In genomic region chr13:74208986-74209345, GRCm38 (mm10) we compare ENCODE assay signal across 8 mouse cellular contexts. TPM values are rescaled to one million over a fixed set of nuclear protein-coding genes. Genes with fewer than 3 reads are reported as not detected.
DNase-seq lines count a peak whose midpoint lies in the region; ATAC-seq and TF ChIP-seq lines count a peak whose summit lies in the region.

No protein-coding gene starts in this region.

- no peak for TF ChIP-seq POLR2A in kidney, adult 2 months (IDR thresholded peaks at IDR 0.05; ENCODE audit: low read depth, low read length)

- H3K9me3 ChIP-seq in E14TG2a.4 (ENCODE audit: low read length), result no peaks in the 10 kb centered on the region
- no peaks in the 10 kb centered on the region for H3K9me3 ChIP-seq in hindbrain, embryonic 13.5 days
- no peaks in the 10 kb centered on the region for H3K9me3 ChIP-seq in liver, embryonic 14.5 days (ENCODE audit: control insufficient read depth, low read length)
- no peaks in the 10 kb centered on the region for H3K9me3 ChIP-seq in stomach, embryonic 15.5 days

- TF ChIP-seq CTCF in kidney, adult 2 months (conservative IDR thresholded peaks at IDR 0.05; ENCODE audit: insufficient read depth, insufficient read length, low read depth, low read length), result no peak
- TF ChIP-seq CTCF in E14TG2a.4 (conservative IDR thresholded peaks at IDR 0.05; ENCODE audit: low read length), result no peak
- TF ChIP-seq CTCF in liver, embryonic 14.5 days (IDR thresholded peaks at IDR 0.05; ENCODE audit: low read depth), result no peak

- H3K36me3 ChIP-seq in kidney, adult 2 months (ENCODE audit: control insufficient read depth, insufficient read depth, low read length), result no peaks in the 10 kb centered on the region
- H3K36me3 ChIP-seq in E14TG2a.4 (ENCODE audit: insufficient read depth, low read length), result peaks cover 8% of the 10 kb centered on the region
- peaks cover 3% of the 10 kb centered on the region for H3K36me3 ChIP-seq in hindbrain, embryonic 13.5 days
- peaks cover under 1% of the 10 kb centered on the region; the same call in 1 of the 2 replicates for H3K36me3 ChIP-seq in liver, embryonic 14.5 days (replicated peaks; ENCODE audit: control insufficient read depth, insufficient read depth, low read depth)
- H3K36me3 ChIP-seq in stomach, embryonic 15.5 days, result peaks cover 3% of the 10 kb centered on the region

- peak; percentile 73 for ATAC-seq in hindbrain, embryonic 13.5 days (ENCODE audit: low FRiP score)
- peak; percentile 52 for ATAC-seq in liver, embryonic 14.5 days (ENCODE audit: insufficient read depth)
- ATAC-seq in stomach, embryonic 15.5 days (ENCODE audit: insufficient read depth, low FRiP score, low read depth), result 0 out of 2 replicates have a peak, but pooled peaks have one; percentile 40

- H3K4me2 ChIP-seq in hindbrain, embryonic 13.5 days, result peak overlapping the region; percentile 87
- peak overlapping the region; percentile 98 for H3K4me2 ChIP-seq in liver, embryonic 14.5 days (ENCODE audit: low read depth)
- H3K4me2 ChIP-seq in stomach, embryonic 15.5 days, result peak overlapping the region; percentile 65

- H3K27ac ChIP-seq in kidney, adult 2 months (ENCODE audit: insufficient read depth, low read depth, low read length), result peak overlapping the region; percentile 92
- H3K27ac ChIP-seq in hindbrain, embryonic 13.5 days, result peak overlapping the region; percentile 88
- H3K27ac ChIP-seq in liver, embryonic 14.5 days, result peak overlapping the region; percentile 64
- H3K27ac ChIP-seq in stomach, embryonic 15.5 days, result peak overlapping the region; percentile 90

- no peaks in the 10 kb centered on the region for H3K27me3 ChIP-seq in kidney, adult 2 months (replicated peaks; ENCODE audit: control insufficient read depth, insufficient read depth, low read length)
- peaks cover 4% of the 10 kb centered on the region; the same call in 1 of the 2 replicates for H3K27me3 ChIP-seq in E14TG2a.4 (ENCODE audit: insufficient read depth, low read length)
- H3K27me3 ChIP-seq in hindbrain, embryonic 13.5 days, result 0 out of 2 replicates have a peak, but pooled peaks cover 3% of the 10 kb centered on the region
- no peaks in the 10 kb centered on the region for H3K27me3 ChIP-seq in liver, embryonic 14.5 days (ENCODE audit: control insufficient read depth, insufficient read depth, low read length)
- no peaks in the 10 kb centered on the region for H3K27me3 ChIP-seq in stomach, embryonic 15.5 days (replicated peaks)

- whole genome bisulfite sequencing in kidney, adult 2 months, result 14% methylated on average over 12 of the region's 12 CpGs
- 17% methylated on average over 12 of the region's 12 CpGs for WGBS in hindbrain, embryonic 13.5 days
- 16% methylated on average over 12 of the region's 12 CpGs for WGBS in liver, embryonic 14.5 days (ENCODE audit: insufficient replicate concordance)
- WGBS in stomach, embryonic 15.5 days, result 15% methylated on average over 12 of the region's 12 CpGs

- no peak for TF ChIP-seq EP300 in liver, embryonic 14.5 days (IDR thresholded peaks at IDR 0.05; ENCODE audit: low read depth)

- peak overlapping the region; percentile 94 for H3K4me3 ChIP-seq in kidney, adult 2 months (ENCODE audit: insufficient read depth, low read depth, low read length)
- peak overlapping the region; percentile 88 for H3K4me3 ChIP-seq in E14TG2a.4 (replicated peaks; ENCODE audit: low read length)
- peak overlapping the region; percentile 81 for H3K4me3 ChIP-seq in hindbrain, embryonic 13.5 days
- peak overlapping the region; percentile 87 to 93 for H3K4me3 ChIP-seq in liver, embryonic 14.5 days (ENCODE audit: insufficient read depth in 1 of 2, low read depth in 2 of 2, low read length in 2 of 2)
- peak overlapping the region; percentile 87 for H3K4me3 ChIP-seq in stomach, embryonic 15.5 days (replicated peaks)

- H3K9ac ChIP-seq in hindbrain, embryonic 13.5 days, result peak overlapping the region; percentile 85
- peak overlapping the region; percentile 82 for H3K9ac ChIP-seq in liver, embryonic 14.5 days (replicated peaks)
- peak overlapping the region; percentile 74 for H3K9ac ChIP-seq in stomach, embryonic 15.5 days

- H3K4me1 ChIP-seq in kidney, adult 2 months (ENCODE audit: control insufficient read depth, insufficient read depth, low read length), result no peaks in the 10 kb centered on the region
- H3K4me1 ChIP-seq in E14TG2a.4 (replicated peaks; ENCODE audit: low read depth, low read length), result peaks cover 16% of the 10 kb centered on the region
- H3K4me1 ChIP-seq in hindbrain, embryonic 13.5 days (replicated peaks), result peaks cover 34% of the 10 kb centered on the region
- H3K4me1 ChIP-seq in liver, embryonic 14.5 days (replicated peaks; ENCODE audit: control insufficient read depth in 2 of 2, insufficient read depth in 2 of 2, low read length in 1 of 2), result peaks cover 9 to 12% of the 10 kb centered on the region in 2 experiments
- 0 out of 2 replicates have a peak, but pooled peaks cover 7% of the 10 kb centered on the region for H3K4me1 ChIP-seq in stomach, embryonic 15.5 days

- no peak for DNase-seq in kidney, adult 2 months
- no peak for DNase-seq in kidney, adult 8-10 months
- DNase-seq in c-Kit-positive CD71-negative TER-119-negative erythroid progenitor cells, embryonic 14.5 days (ENCODE audit: low read depth), result peak; percentile 14
- no peak for DNase-seq in liver, embryonic 14.5 days (ENCODE audit: low read depth in 3 of 3, low spot score in 3 of 3)
- no peak for DNase-seq in c-Kit-positive CD71-positive TER-119-positive erythroid progenitor cells, embryonic 14.5 days (ENCODE audit: low spot score)

RNA-seq across cellular contexts. Expression of gene Exoc3, which starts 0.4 kb away (rescaled TPM):
- polyA plus RNA-seq in kidney, adult 2 months (2012; rRNA removed), result 48.0 and 56.4 TPM in 2 replicates
- 113 and 114 TPM in 2 replicates for polyA plus RNA-seq in hindbrain, embryonic 13.5 days (2015; fragmentation: Nextera tagmentation; extraction: Ambion mirVana)
- polyA plus RNA-seq in liver, embryonic 14.5 days (2012; rRNA removed), result 8.7 and 10.4 TPM in 2 replicates
- polyA plus RNA-seq in liver, embryonic 14.5 days (2014; fragmentation: Nextera tagmentation; extraction: Ambion mirVana), result 31.0 and 32.9 TPM in 2 replicates
- 59.6 and 67.2 TPM in 2 replicates for polyA plus RNA-seq in stomach, embryonic 15.5 days (2015; fragmentation: Nextera tagmentation; extraction: Ambion mirVana)
